8 mouse cellular contexts compared by ENCODE assay signal in the genomic region with DNA sequence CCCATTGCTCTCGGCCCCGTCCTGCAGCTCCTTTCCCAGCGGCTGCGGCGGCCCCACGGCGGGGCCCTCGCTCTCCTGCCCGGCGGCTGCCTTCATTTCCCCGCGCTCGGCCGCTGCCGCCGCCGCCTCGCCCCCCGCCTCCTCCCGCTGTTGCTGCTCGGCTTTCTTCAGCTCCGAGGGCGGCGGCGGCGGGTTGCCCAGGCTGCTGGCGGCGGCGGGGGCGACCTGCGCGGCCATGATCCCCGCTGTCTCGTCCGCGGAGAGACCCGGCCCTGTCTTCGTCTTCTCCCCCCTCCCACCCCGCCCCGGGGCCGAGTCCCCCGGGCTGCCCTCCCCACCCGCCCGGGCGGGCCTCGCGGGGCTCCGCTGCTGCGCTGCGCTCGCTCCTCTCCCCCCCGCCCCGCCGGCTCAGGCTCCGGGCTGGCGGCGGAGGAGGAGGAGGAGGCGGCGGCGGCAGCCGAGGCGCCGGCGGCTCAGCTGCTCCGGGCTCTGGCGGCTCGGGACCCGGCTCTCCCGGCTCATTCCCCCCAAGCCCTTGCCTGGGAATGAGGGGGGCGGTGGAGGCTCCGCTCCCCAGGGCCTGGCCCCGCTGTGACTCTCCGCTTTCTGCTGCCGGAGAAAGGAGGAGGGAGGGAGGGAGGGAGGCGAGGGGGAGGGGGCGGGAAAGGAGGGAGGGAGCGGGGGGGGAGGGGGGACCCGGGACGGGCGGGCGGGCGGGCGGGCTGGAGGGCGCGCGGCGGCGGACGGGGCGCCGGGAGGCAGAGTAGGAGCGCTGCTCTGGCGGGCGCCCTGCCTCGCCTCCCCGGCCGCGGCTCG. TPM values are rescaled to one million over a fixed set of nuclear protein-coding genes. Genes with fewer than 3 reads are reported as not detected.
DNase-seq lines count a peak whose midpoint lies in the region; ATAC-seq and TF ChIP-seq lines count a peak whose summit lies in the region.

No protein-coding gene starts in this region.

- peak overlapping the region; percentile 59 to 98 (median 82) for H3K4me3 ChIP-seq in CH12.LX (replicated peaks in 1 of 3; ENCODE audit: low read depth in 2 of 3, low read length in 2 of 3, poor library complexity in 1 of 3)
- H3K4me3 ChIP-seq in forebrain, embryonic 12.5 days (replicated peaks): peak overlapping the region; percentile 100
- H3K4me3 ChIP-seq in layer of hippocampus, adult 2 months: peak overlapping the region; percentile 90
- peak overlapping the region; percentile 99 for H3K4me3 ChIP-seq in lung, embryonic 16.5 days (ENCODE audit: low read length)

- DNase-seq in CH12.LX (ENCODE audit: extremely low read depth): peak; percentile 55
- peak; percentile 85 for DNase-seq in brain, adult 2 months (ENCODE audit: low read depth, low spot score)
- DNase-seq in heart, postnatal 14 days: peak; percentile 75 to 77
- DNase-seq in layer of hippocampus, adult 2 months (ENCODE audit: low spot score in 2 of 2): peak; percentile 55 to 56
- peak; percentile 44 to 55 for DNase-seq in right cerebral cortex, adult 2 months (ENCODE audit: low spot score in 2 of 2)
- DNase-seq in urinary bladder, adult 2 months (ENCODE audit: low spot score): peak; percentile 77

- TF ChIP-seq RAD21 in CH12.LX (IDR thresholded peaks at IDR 0.05; ENCODE audit: low read depth, low read length): no peak

- no peak for TF ChIP-seq CTCF in CH12.LX (conservative IDR thresholded peaks at IDR 0.05 in 1 of 2, IDR thresholded peaks at IDR 0.05 in 1 of 2; ENCODE audit: low read depth in 2 of 2, low read length in 2 of 2)
- no peak for TF ChIP-seq CTCF in layer of hippocampus, adult 2 months (conservative IDR thresholded peaks at IDR 0.05)

- peak overlapping the region; percentile 92 for H3K27ac ChIP-seq in CH12.LX (ENCODE audit: insufficient read depth, low read depth)
- peak overlapping the region; percentile 99 for H3K27ac ChIP-seq in forebrain, embryonic 12.5 days
- peak overlapping the region; percentile 95 for H3K27ac ChIP-seq in layer of hippocampus, adult 2 months
- peak overlapping the region; percentile 100 for H3K27ac ChIP-seq in lung, embryonic 16.5 days (ENCODE audit: low read length)

- H3K36me3 ChIP-seq in CH12.LX (replicated peaks in 1 of 2; ENCODE audit: control insufficient read depth in 1 of 2, insufficient read depth in 1 of 2, low read length in 1 of 2): peaks cover 4 to 15% of the 10 kb centered on the region in 2 experiments
- H3K36me3 ChIP-seq in forebrain, embryonic 12.5 days (replicated peaks): peaks cover 11% of the 10 kb centered on the region
- H3K36me3 ChIP-seq in lung, embryonic 16.5 days (ENCODE audit: control insufficient read depth, insufficient read depth, low read length): peaks cover 3% of the 10 kb centered on the region

- intact Hi-C loops in heart, postnatal 14 days (cut with DNase I): loop anchor here (5.0 to 10.0 kb wide), 2 partner anchors 61 to 159 kb away; no protein-coding TSS in a partner anchor

- TF ChIP-seq POLR2A in CH12.LX (IDR thresholded peaks at IDR 0.05; ENCODE audit: low read depth, low read length): peak; percentile 37; the same call in 1 of the 2 replicates

- H3K9ac ChIP-seq in CH12.LX (ENCODE audit: insufficient read depth, low read depth): peak overlapping the region; percentile 100
- H3K9ac ChIP-seq in forebrain, embryonic 12.5 days: peak overlapping the region; percentile 100
- H3K9ac ChIP-seq in lung, embryonic 16.5 days (ENCODE audit: low read length): peak overlapping the region; percentile 99

- dilution Hi-C loops in CH12.LX (cut with MboI; ENCODE audit: extremely low pct_ligation_motif_present, extremely low pct_unique_long_range_greater_than_20kb, low sequenced_read_pairs): no loop called here

- no peaks in the 10 kb centered on the region for H3K27me3 ChIP-seq in CH12.LX (replicated peaks)
- H3K27me3 ChIP-seq in forebrain, embryonic 12.5 days: no peaks in the 10 kb centered on the region
- H3K27me3 ChIP-seq in lung, embryonic 16.5 days (ENCODE audit: control insufficient read depth, insufficient read depth, low read depth, low read length): no peaks in the 10 kb centered on the region

- in situ Hi-C loops in CH12.LX (cut with MboI; ENCODE audit: low pct_ligation_motif_present, low pct_unique_long_range_greater_than_20kb, low sequenced_read_pairs): loop anchor here (10.0 kb wide), 1 partner anchor 79 kb away; a partner anchor contains a TSS

- H3K4me1 ChIP-seq in CH12.LX (ENCODE audit: control insufficient read depth in 1 of 2, insufficient read depth in 2 of 2): peaks cover 5 to 31% of the 10 kb centered on the region in 2 experiments
- H3K4me1 ChIP-seq in forebrain, embryonic 12.5 days: peaks cover 49% of the 10 kb centered on the region
- H3K4me1 ChIP-seq in lung, embryonic 16.5 days (replicated peaks; ENCODE audit: control insufficient read depth, insufficient read depth, low read length): peaks cover 38% of the 10 kb centered on the region

- peaks cover 65% of the 10 kb centered on the region for H3K79me2 ChIP-seq in CH12.LX (replicated peaks; ENCODE audit: control insufficient read depth, extremely low read depth, insufficient read depth, poor library complexity, severe bottlenecking)

- peaks cover 5% of the 10 kb centered on the region for H3K9me3 ChIP-seq in CH12.LX (replicated peaks; ENCODE audit: low read length)
- H3K9me3 ChIP-seq in forebrain, embryonic 12.5 days: no peaks in the 10 kb centered on the region
- no peaks in the 10 kb centered on the region for H3K9me3 ChIP-seq in lung, embryonic 16.5 days (ENCODE audit: control insufficient read depth, low read length)

- under 1% methylated on average over 32 of the region's 99 CpGs for WGBS in forebrain, embryonic 12.5 days
- 0% methylated on average over 33 of the region's 99 CpGs for WGBS in lung, embryonic 16.5 days

- TF ChIP-seq EP300 in CH12.LX (IDR thresholded peaks at IDR 0.05; ENCODE audit: low read length): no peak

- ATAC-seq in forebrain, embryonic 12.5 days (ENCODE audit: low FRiP score): peak; percentile 63
- ATAC-seq in lung, embryonic 16.5 days (ENCODE audit: low read depth): peak; percentile 50

- H3K4me2 ChIP-seq in CH12.LX (ENCODE audit: insufficient read depth, low read depth, poor library complexity, severe bottlenecking): no peak overlapping the region
- H3K4me2 ChIP-seq in forebrain, embryonic 12.5 days: peak overlapping the region; percentile 93
- H3K4me2 ChIP-seq in lung, embryonic 16.5 days (ENCODE audit: low read depth, low read length): peak overlapping the region; percentile 92

TF ChIP-seq in CH12.LX, 34 proteins besides CTCF, POLR2A, EP300 and RAD21:
- no peak for TF ChIP-seq PAX5 (IDR thresholded peaks at IDR 0.05; ENCODE audit: low read length)
- no peak for TF ChIP-seq BHLHE40 (IDR thresholded peaks at IDR 0.05; ENCODE audit: low read depth, low read length)
- TF ChIP-seq NELFE (IDR thresholded peaks at IDR 0.05; ENCODE audit: low read depth, low read length): 0 out of 2 replicates have a peak, but pooled peaks have one; percentile 3
- no peak for TF ChIP-seq MAX (IDR thresholded peaks at IDR 0.05; ENCODE audit: low read length)
TF ChIP-seq in CH12.LX: peak in this region for 1.

RNA-seq across cellular contexts. Expression of a gene that starts 3.0 kb away (rescaled TPM):
- 17.9 and 19.1 TPM in 2 replicates for total RNA-seq in CH12.LX (2012; rRNA removed)
- 4.7 and 6.4 TPM in 2 replicates for total RNA-seq in CH12.LX (2014; rRNA removed)
- 36.3 and 47.1 TPM in 2 replicates for polyA plus RNA-seq in CH12.LX (2012; ENCODE audit: insufficient read length, low read depth)
- polyA plus RNA-seq in forebrain, embryonic 12.5 days (2016; fragmentation: Nextera tagmentation; extraction: Ambion mirVana): 50.4 and 51.5 TPM in 2 replicates
- 10 to 100 TPM; 45.2 to 48.8 TPM for total RNA-seq in heart, postnatal 14 days (2021)
- total RNA-seq in layer of hippocampus, adult 2 months (2021): 10 to 100 TPM; 83.2 to 88.6 TPM
- 28.4 and 28.9 TPM in 2 replicates for polyA plus RNA-seq in lung, embryonic 16.5 days (2015; fragmentation: Nextera tagmentation; extraction: Ambion mirVana)
- polyA plus RNA-seq in urinary bladder, adult 2 months (2012; rRNA removed): 26.3 and 41.5 TPM in 2 replicates

Comparison
In these comparisons a context has a peak if more than half of its experiments do, and no peak if none do; other contexts are left out.
1. Peak in every context shown above with its lines: DNase-seq, ATAC-seq, H3K4me3 ChIP-seq and H3K27ac ChIP-seq.